Mouse (Mus musculus) hindbrain, embryonic 16.5 days (tissue): ENCODE measurements around the gene Batf3. TPM values are rescaled to one million over a fixed set of nuclear protein-coding genes. Genes with fewer than 3 reads are reported as not detected.

ENCODE experiments used
- ATAC-seq: fragments of 200-750 bp; cut with Nextera tagmentation; 2 replicates; pipeline ENCODE4 v1.8.0; 2017; ENCODE audit warnings: moderate TSS enrichment, moderate library complexity
- H3K27ac ChIP-seq: fragments of 300-500 bp; sonication (generic); 2 replicates; pipeline ENCODE4 v1.5.1; 2014; ENCODE audit warnings: low read depth, mild to moderate bottlenecking, control low read depth, low read length, moderate library complexity
- H3K27me3 ChIP-seq: fragments of 300-500 bp; sonication (generic); replicated peaks from 2 replicates; pipeline ENCODE4 v1.6.1; 2014; ENCODE audit warnings: low read length; ENCODE audit not compliant: control insufficient read depth, insufficient read depth
- H3K36me3 ChIP-seq: fragments of 300-500 bp; sonication (generic); 2 replicates; pipeline ENCODE4 v1.6.1; 2014; ENCODE audit warnings: mild to moderate bottlenecking, low read length, moderate library complexity, mixed read lengths; ENCODE audit not compliant: control insufficient read depth, insufficient read depth
- H3K4me1 ChIP-seq: fragments of 300-500 bp; sonication (generic); 2 replicates; pipeline ENCODE4 v1.6.1; 2014; ENCODE audit warnings: low read depth, low read length; ENCODE audit not compliant: control insufficient read depth, insufficient read depth
- H3K4me2 ChIP-seq: fragments of 300-500 bp; sonication (generic); 2 replicates; pipeline ENCODE4 v1.6.1; 2014; ENCODE audit warnings: mild to moderate bottlenecking, low read length, control low read depth, moderate library complexity
- H3K4me3 ChIP-seq: fragments of 300-500 bp; sonication (generic); 2 replicates; pipeline ENCODE4 v1.5.1; 2014; ENCODE audit warnings: mild to moderate bottlenecking, low read length, control low read depth, moderate library complexity
- H3K9ac ChIP-seq: fragments of 300-500 bp; sonication (generic); 2 replicates; pipeline ENCODE4 v1.6.1; 2014; ENCODE audit warnings: low read depth, mild to moderate bottlenecking, control low read depth, low read length, moderate library complexity
- H3K9me3 ChIP-seq: fragments of 300-500 bp; sonication (generic); 2 replicates; pipeline ENCODE4 v1.6.1; 2014; ENCODE audit warnings: mild to moderate bottlenecking, low read length, moderate library complexity; ENCODE audit not compliant: control insufficient read depth
- whole genome bisulfite sequencing: fragments of 180-500 bp; shearing (Covaris S2); extraction: QIAGEN DNeasy Blood & Tissue Kit; methylation state at CpG from one replicate; pipeline ENCODE4 v1.1.7; 2014; 5-methylcytosine and 5-hydroxymethylcytosine counted together
- polyA plus RNA-seq: library from polyadenylated mRNA; unstranded; fragments of >200 nt; fragmentation: Nextera tagmentation; extraction: Ambion mirVana; gene quantifications from 2 replicates; pipeline ENCODE4 v1.2.1, GENCODE M21; 2015

Batf3 gene
- polyA plus RNA-seq, 1 experiment from 2014 or later: 3.9 TPM

- Histone ChIP-seq H3K36me3 (no peaks in the 10 kb centered on the region), H3K4me3 (no peak overlapping the region), H3K4me2 (no peak overlapping the region), H3K4me1 (no peaks in the 10 kb centered on the region), H3K9me3 (no peaks in the 10 kb centered on the region), H3K9ac (no peak overlapping the region), H3K27ac (no peak overlapping the region), H3K27me3 (no peaks in the 10 kb centered on the region)
- WGBS: 76% methylated on average over 7 of the region's 7 CpGs
- ATAC-seq: no peak
These were observed 17.2 kb downstream of the Batf3 start for GRCm38 (mm10) chr1:191114868-191115267.

GRCm38 (mm10) chr1:191115514-191116238 lies 18.0 kb downstream of the Batf3 start:
- WGBS: 68% methylated on average over 11 of the region's 11 CpGs
- Histone ChIP-seq H3K9ac (no peak overlapping the region), H3K4me3 (no peak overlapping the region), H3K9me3 (no peaks in the 10 kb centered on the region), H3K27me3 (no peaks in the 10 kb centered on the region), H3K4me1 (no peaks in the 10 kb centered on the region), H3K36me3 (no peaks in the 10 kb centered on the region), H3K4me2 (no peak overlapping the region), H3K27ac (no peak overlapping the region)
- peak; percentile 84 for ATAC-seq

GRCm38 (mm10) chr1:191122744-191123143 lies 25.1 kb downstream of the Batf3 start:
- no peaks in the 10 kb centered on the region for H3K36me3 ChIP-seq
- no peak for ATAC-seq
- 0 out of 2 replicates have a peak, but pooled peaks cover 2% of the 10 kb centered on the region for H3K27me3 ChIP-seq
- H3K4me1 ChIP-seq: peaks cover 5% of the 10 kb centered on the region
- H3K9ac ChIP-seq: no peak overlapping the region
- no peaks in the 10 kb centered on the region for H3K9me3 ChIP-seq
- WGBS: 60% methylated on average over 3 of the region's 3 CpGs
- no peak overlapping the region for H3K4me2 ChIP-seq
- H3K27ac ChIP-seq: no peak overlapping the region
- H3K4me3 ChIP-seq: no peak overlapping the region

GRCm38 (mm10) chr1:191123696-191124095 lies 26.0 kb downstream of the Batf3 start:
- Histone ChIP-seq H3K27ac (no peak overlapping the region), H3K4me3 (no peak overlapping the region), H3K9me3 (no peaks in the 10 kb centered on the region), H3K36me3 (no peaks in the 10 kb centered on the region), H3K27me3 (0 out of 2 replicates have a peak, but pooled peaks cover 2% of the 10 kb centered on the region), H3K4me1 (peaks cover 5% of the 10 kb centered on the region), H3K9ac (no peak overlapping the region), H3K4me2 (no peak overlapping the region)
- ATAC-seq: no peak
- WGBS: 79% methylated on average over 2 of the region's 2 CpGs

- 66% methylated on average over 4 of the region's 4 CpGs for WGBS
- no peak for ATAC-seq
These were observed 26.6 kb downstream of the Batf3 start for GRCm38 (mm10) chr1:191124288-191124687.

DNA sequence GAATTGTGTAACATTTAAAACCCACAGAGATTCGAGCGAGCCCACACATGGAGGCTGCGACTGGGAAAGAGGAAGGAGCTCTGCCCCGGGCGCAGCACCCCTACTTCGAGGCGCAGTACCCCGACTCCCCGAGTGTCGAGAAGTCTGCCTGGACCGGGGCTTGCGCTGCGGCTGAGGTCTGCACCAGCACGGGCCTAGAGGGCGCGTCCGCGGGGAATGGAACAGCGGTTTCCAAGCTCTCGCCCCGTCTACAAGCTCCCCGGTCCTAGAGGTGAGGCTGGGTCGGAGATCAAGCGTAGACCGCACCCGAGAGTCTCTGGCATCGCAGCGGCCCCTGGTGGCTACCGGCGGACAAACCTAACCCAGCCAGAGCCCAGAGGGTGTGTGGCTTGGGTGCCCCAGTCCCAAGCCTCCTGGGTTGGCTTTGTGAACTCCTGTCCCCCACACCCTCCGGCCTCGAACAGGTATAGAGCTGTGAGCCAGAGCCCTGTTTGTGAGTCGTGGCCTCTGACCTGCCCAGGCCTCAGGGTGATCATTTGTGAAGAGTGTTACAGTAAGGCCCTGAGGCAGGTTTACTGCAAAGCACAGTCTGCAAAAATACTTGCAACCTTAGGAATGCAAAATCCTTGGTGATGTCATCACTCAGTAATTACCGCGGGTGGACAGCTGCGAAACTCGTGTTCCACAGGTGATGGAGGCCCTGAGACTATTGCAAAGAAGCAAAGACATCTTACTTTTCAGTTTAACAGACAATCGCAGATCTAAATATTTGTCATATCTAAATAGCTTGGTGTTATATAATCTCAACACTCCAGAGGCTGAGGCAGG lies 28.4 kb downstream of the Batf3 start:
- H3K9ac ChIP-seq: peak overlapping the region; percentile 46
- H3K36me3 ChIP-seq: no peaks in the 10 kb centered on the region
- ATAC-seq: peak; percentile 65
- H3K4me3 ChIP-seq: peak overlapping the region; percentile 30
- peak overlapping the region; percentile 61 for H3K4me2 ChIP-seq
- H3K27ac ChIP-seq: no peak overlapping the region
- peaks cover 5% of the 10 kb centered on the region for H3K4me1 ChIP-seq
- peaks cover 9% of the 10 kb centered on the region for H3K9me3 ChIP-seq
- 0 out of 2 replicates have a peak, but pooled peaks cover 2% of the 10 kb centered on the region for H3K27me3 ChIP-seq
- 18% methylated on average over 35 of the region's 38 CpGs for WGBS

More at GRCm38 (mm10) chr1:191124288-191124687, 26.6 kb downstream of the Batf3 start:
- Histone ChIP-seq H3K4me2 (no peak overlapping the region), H3K27ac (no peak overlapping the region), H3K9me3 (no peaks in the 10 kb centered on the region; the same call in 1 of the 2 replicates), H3K36me3 (no peaks in the 10 kb centered on the region), H3K27me3 (0 out of 2 replicates have a peak, but pooled peaks cover 2% of the 10 kb centered on the region), H3K4me1 (peaks cover 5% of the 10 kb centered on the region), H3K4me3 (no peak overlapping the region), H3K9ac (no peak overlapping the region)

DNA sequence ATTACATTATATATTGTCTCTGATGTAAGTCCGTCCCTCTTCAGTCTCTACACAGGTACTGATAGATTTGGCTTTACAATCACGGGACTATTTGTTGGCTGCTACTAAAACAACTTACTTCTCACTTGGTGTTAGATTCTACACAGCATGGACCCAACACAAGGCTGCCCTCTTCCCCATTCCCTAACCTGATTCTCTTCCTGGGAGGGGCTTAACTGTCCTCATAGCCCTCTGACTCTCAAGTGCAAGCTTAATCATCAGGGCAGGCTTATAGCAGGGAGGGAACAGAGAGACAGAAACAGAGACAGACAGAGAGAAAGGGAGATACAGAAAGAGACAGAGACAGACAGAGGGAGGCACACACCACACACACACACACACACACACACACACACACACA lies 34.0 kb downstream of the Batf3 start:
- ATAC-seq: no peak
- Histone ChIP-seq H3K9ac (no peak overlapping the region), H3K36me3 (no peaks in the 10 kb centered on the region), H3K27ac (no peak overlapping the region), H3K4me1 (no peaks in the 10 kb centered on the region), H3K4me3 (no peak overlapping the region), H3K4me2 (no peak overlapping the region), H3K9me3 (peaks cover 9% of the 10 kb centered on the region), H3K27me3 (no peaks in the 10 kb centered on the region)
- WGBS: 92% methylated on average over 2 of the region's 2 CpGs

- H3K4me1 ChIP-seq: no peaks in the 10 kb centered on the region
- no peak overlapping the region for H3K9ac ChIP-seq
- peaks cover 9% of the 10 kb centered on the region for H3K9me3 ChIP-seq
- ATAC-seq: no peak
- H3K27me3 ChIP-seq: no peaks in the 10 kb centered on the region
- no peak overlapping the region for H3K4me3 ChIP-seq
- no peak overlapping the region for H3K4me2 ChIP-seq
- WGBS: 81% methylated on average over 5 of the region's 5 CpGs
- no peaks in the 10 kb centered on the region for H3K36me3 ChIP-seq
- H3K27ac ChIP-seq: no peak overlapping the region
These were observed 34.6 kb downstream of the Batf3 start for GRCm38 (mm10) chr1:191132240-191132639.

- H3K4me2 ChIP-seq: no peak overlapping the region
- no peaks in the 10 kb centered on the region for H3K27me3 ChIP-seq
- no peaks in the 10 kb centered on the region for H3K4me1 ChIP-seq
- peaks cover 9% of the 10 kb centered on the region for H3K9me3 ChIP-seq
- no peak overlapping the region for H3K4me3 ChIP-seq
- H3K9ac ChIP-seq: no peak overlapping the region
- H3K27ac ChIP-seq: no peak overlapping the region
- 71% methylated on average over 5 of the region's 5 CpGs for WGBS
- no peak for ATAC-seq
- H3K36me3 ChIP-seq: no peaks in the 10 kb centered on the region
These were observed 35.3 kb downstream of the Batf3 start for GRCm38 (mm10) chr1:191132934-191133333.
